Mouse (Mus musculus) embryonic facial prominence, embryonic 11.5 days (tissue): ENCODE data around the gene Smurf1. TPM values are rescaled to one million over a fixed set of nuclear protein-coding genes. Genes with fewer than 3 reads are reported as not detected.

Experiments
- ATAC-seq: fragments of 200-750 bp; cut with Nextera tagmentation; replicated peaks from 2 replicates; pipeline ENCODE4 v1.8.0; 2017; ENCODE audit warnings: low read depth; ENCODE audit not compliant: insufficient number of reproducible peaks, low FRiP score, low TSS enrichment
- DNase-seq: peaks from one replicate; pipeline ENCODE4 v3.0.0-alpha.2; 2015; ENCODE audit warnings: low spot score
- H3K27ac ChIP-seq: fragments of 300-500 bp; sonication (generic); replicated peaks from 2 replicates; pipeline ENCODE4 v1.5.1; 2014; ENCODE audit warnings: mild to moderate bottlenecking, low read depth, low read length, control low read depth
- H3K27me3 ChIP-seq: fragments of 300-500 bp; sonication (generic); 2 replicates; pipeline ENCODE4 v1.6.1; 2014; ENCODE audit warnings: mild to moderate bottlenecking, low read length, moderate library complexity, mixed read lengths; ENCODE audit not compliant: control insufficient read depth, insufficient read depth
- H3K36me3 ChIP-seq: fragments of 300-500 bp; sonication (generic); replicated peaks from 2 replicates; pipeline ENCODE4 v1.6.1; 2014; ENCODE audit warnings: low read depth, mild to moderate bottlenecking, low read length, moderate library complexity, mixed read lengths; ENCODE audit not compliant: control insufficient read depth, insufficient read depth
- H3K4me1 ChIP-seq: fragments of 300-500 bp; sonication (generic); 2 replicates; pipeline ENCODE4 v1.6.1; 2014; ENCODE audit warnings: low read length, mixed read lengths; ENCODE audit not compliant: control insufficient read depth, insufficient read depth
- H3K4me2 ChIP-seq: fragments of 300-500 bp; sonication (generic); 2 replicates; pipeline ENCODE4 v1.6.1; 2014; ENCODE audit warnings: low read depth, mild to moderate bottlenecking, control low read depth, low read length, moderate library complexity
- H3K4me3 ChIP-seq: fragments of 300-500 bp; sonication (generic); 2 replicates; pipeline ENCODE4 v1.5.1; 2014; ENCODE audit warnings: low read depth, low read length, control low read depth
- H3K9ac ChIP-seq: fragments of 300-500 bp; sonication (generic); replicated peaks from 2 replicates; pipeline ENCODE4 v1.6.1; 2014; ENCODE audit warnings: mild to moderate bottlenecking, control low read depth, low read length
- H3K9me3 ChIP-seq: fragments of 300-500 bp; sonication (generic); replicated peaks from 2 replicates; pipeline ENCODE4 v1.6.1; 2016; ENCODE audit warnings: mild to moderate bottlenecking, low read length, inconsistent platforms, mixed read lengths; ENCODE audit not compliant: control insufficient read depth
- WGBS: fragments of 180-500 bp; shearing (Covaris S2); extraction: QIAGEN DNeasy Blood & Tissue Kit; methylation state at CpG from one replicate; pipeline ENCODE4 v1.1.7; 2014; 5-methylcytosine and 5-hydroxymethylcytosine counted together
- polyA plus RNA-seq: library from polyadenylated mRNA; unstranded; fragments of >200 nt; fragmentation: Nextera tagmentation; extraction: Ambion mirVana; gene quantifications from 2 replicates; pipeline ENCODE4 v1.2.1, GENCODE M21; 2014

The Smurf1 gene
- polyA plus RNA-seq, 1 experiment from 2014 or later, result 16.7 TPM

DNA sequence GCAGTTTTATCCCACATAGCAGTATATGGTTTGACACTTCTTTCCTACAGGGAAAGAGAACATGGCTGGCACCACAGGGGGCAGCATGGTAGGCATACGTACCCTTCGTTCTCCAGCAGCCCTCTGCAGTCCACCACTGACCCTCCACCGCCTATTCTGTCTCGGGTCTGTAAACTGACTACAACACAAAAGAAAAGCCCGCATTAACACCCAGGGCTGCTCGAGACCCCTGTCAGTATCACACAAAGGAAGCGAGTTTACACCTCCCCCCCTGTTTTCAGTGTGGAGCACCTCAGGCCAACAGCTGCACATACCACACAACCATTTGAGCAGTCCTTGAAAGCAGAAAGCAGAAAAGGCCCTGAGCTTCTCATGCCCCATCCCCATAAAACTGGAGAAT is 67.8 kb downstream of the Smurf1 start:
- H3K4me3 ChIP-seq, result no peak overlapping the region
- 39% methylated on average over 7 of the region's 7 CpGs for WGBS
- no peaks in the 10 kb centered on the region for H3K27me3 ChIP-seq
- H3K4me2 ChIP-seq, result no peak overlapping the region
- H3K9me3 ChIP-seq, result no peaks in the 10 kb centered on the region
- ATAC-seq, result no peak; the same call in 1 of the 2 replicates
- H3K9ac ChIP-seq, result no peak overlapping the region
- DNase-seq, result no peak
- no peaks in the 10 kb centered on the region for H3K4me1 ChIP-seq
- no peaks in the 10 kb centered on the region; the same call in none of the 2 replicates for H3K36me3 ChIP-seq
- no peak overlapping the region for H3K27ac ChIP-seq

DNA sequence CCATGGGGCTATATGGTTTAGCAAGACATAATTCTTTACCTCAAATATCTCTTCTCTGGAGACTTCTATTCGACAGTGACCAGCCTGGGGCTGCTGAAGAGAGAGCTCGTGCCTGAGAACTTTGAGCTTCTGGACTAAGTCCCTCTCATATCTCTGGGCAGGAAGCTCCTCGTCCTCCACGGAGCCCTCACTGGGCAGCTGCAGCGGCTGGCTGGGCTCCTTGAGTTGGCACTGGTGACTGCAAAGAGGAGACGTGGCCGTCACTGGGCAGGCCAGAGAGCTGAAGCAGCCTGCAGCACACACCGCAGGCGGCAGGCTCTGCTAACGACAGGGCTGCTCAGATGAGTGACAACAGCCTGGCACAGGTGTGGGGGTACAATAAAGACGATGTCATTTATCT is 74.4 kb downstream of the Smurf1 start:
- Histone ChIP-seq H3K27me3 (no peaks in the 10 kb centered on the region), H3K4me2 (no peak overlapping the region), H3K4me1 (no peaks in the 10 kb centered on the region), H3K9ac (no peak overlapping the region), H3K36me3 (peaks cover 11% of the 10 kb centered on the region), H3K4me3 (no peak overlapping the region), H3K27ac (no peak overlapping the region), H3K9me3 (no peaks in the 10 kb centered on the region)
- DNase-seq, result no peak
- ATAC-seq, result no peak
- 89% methylated on average over 11 of the region's 11 CpGs for WGBS

DNA sequence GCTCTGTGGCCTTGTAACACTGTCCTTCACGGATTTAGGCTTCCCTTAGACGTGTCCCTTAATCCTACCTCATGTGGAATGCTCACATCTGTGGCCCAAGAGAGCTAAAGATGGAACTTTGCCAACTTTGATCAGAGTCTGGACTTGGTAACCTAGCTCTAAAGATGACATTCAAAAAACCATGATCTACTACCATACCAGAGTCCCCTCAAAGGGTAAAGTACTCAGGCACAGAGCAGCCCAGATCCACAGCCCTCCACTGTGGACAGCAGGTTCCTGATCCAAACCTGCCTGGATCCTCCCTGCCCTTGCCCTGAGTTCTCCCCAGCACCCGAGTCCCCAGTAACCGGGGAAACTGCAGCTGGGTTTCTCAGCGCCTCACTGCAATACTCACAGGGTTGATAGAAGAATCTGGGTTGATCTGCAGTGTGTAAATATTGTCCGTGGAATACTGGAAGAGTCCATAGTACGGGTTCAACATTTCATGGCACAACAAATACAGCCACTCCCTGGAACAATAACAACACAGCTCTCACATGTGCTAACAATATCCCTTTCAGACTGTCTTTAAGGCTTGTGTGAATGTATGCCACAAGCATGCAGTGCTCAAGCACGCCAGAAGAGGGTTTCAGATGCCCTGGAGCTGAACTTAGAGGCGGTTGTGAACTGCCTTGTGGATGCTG is 79.5 kb downstream of the Smurf1 start:
- no peak for ATAC-seq

DNA sequence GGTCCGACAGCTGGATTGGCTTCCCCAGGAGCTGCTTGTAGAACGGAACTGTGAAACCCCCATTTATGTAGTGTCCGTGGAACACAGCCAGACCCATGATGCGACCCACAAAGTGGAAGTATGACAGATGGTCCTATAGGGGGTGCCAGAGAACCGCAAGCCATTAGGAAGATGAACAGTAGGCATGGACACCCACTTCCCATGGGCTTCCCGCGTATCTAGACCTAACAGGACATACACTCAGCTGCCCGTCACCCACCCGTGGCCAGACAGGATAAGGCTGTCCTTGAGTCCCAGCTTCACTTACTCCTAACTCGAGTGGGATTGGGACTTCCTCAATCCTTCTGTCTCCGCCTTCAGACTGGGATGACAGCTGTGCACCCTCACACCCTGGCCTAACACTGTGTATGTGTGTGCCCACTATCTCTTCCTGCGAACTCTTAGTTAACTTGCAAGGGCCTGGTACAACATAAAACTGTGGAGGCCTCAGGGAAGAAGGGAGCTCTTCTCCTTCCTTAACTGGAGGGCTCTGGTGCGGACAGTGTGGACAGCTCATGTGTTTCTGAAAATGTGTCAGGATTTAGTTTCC is 80.9 kb downstream of the Smurf1 start:
- Histone ChIP-seq H3K36me3 (peaks cover 20% of the 10 kb centered on the region), H3K4me1 (no peaks in the 10 kb centered on the region), H3K4me2 (no peak overlapping the region), H3K4me3 (no peak overlapping the region), H3K27me3 (no peaks in the 10 kb centered on the region), H3K27ac (no peak overlapping the region), H3K9ac (no peak overlapping the region), H3K9me3 (no peaks in the 10 kb centered on the region)
- 84% methylated on average over 13 of the region's 13 CpGs for whole genome bisulfite sequencing
- DNase-seq (no peak), ATAC-seq (no peak)

More for the DNA sequence above, 79.5 kb downstream of the Smurf1 start:
- H3K4me3 ChIP-seq, result no peak overlapping the region
- no peak overlapping the region for H3K9ac ChIP-seq
- H3K4me2 ChIP-seq, result no peak overlapping the region
- H3K27ac ChIP-seq, result no peak overlapping the region
- no peaks in the 10 kb centered on the region for H3K27me3 ChIP-seq
- no peaks in the 10 kb centered on the region for H3K9me3 ChIP-seq
- H3K4me1 ChIP-seq, result no peaks in the 10 kb centered on the region
- no peak for DNase-seq
- H3K36me3 ChIP-seq, result peaks cover 20% of the 10 kb centered on the region
- 88% methylated on average over 9 of the region's 9 CpGs for WGBS

DNA sequence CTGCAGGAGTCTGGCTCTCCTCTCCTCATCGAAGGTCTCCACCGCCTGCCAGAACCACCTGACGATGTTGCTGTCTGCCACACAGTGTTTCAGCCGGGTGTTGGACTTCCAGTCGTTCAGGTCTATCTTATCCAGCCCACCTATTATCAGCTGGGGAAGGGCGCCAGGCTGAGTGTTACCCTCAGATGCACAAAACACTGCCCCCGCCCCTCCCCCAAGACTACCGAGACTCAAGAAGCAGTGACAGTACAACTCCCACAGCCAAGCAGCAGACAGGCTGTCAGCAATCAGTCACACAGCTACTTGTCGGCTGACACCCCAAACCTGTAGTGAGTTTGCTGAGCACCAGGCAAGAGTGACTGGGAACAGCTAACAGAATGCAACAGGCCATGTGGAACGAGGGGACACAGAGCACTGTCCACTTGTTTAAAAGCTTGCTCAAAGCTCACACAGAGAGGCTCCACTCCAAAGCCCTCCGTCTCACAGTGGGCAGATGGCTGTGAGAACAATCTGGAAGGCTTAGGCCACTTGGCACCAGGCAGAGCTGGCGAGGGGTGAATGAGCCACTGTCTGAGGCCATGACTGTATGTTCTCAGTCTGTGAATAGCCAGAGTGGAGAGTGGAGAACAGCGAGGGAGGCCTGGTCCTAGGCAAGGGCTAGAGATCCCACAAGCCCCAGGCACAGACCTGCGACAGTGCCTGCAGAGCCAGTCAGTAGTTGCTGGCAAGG is 83.8 kb downstream of the Smurf1 start:
- 90% methylated on average over 14 of the region's 14 CpGs for WGBS
- Histone ChIP-seq H3K9ac (no peak overlapping the region), H3K27me3 (no peaks in the 10 kb centered on the region), H3K27ac (no peak overlapping the region), H3K4me2 (no peak overlapping the region), H3K9me3 (no peaks in the 10 kb centered on the region), H3K36me3 (peaks cover 10% of the 10 kb centered on the region), H3K4me1 (no peaks in the 10 kb centered on the region), H3K4me3 (no peak overlapping the region)
- ATAC-seq (no peak), DNase-seq (no peak)

DNA sequence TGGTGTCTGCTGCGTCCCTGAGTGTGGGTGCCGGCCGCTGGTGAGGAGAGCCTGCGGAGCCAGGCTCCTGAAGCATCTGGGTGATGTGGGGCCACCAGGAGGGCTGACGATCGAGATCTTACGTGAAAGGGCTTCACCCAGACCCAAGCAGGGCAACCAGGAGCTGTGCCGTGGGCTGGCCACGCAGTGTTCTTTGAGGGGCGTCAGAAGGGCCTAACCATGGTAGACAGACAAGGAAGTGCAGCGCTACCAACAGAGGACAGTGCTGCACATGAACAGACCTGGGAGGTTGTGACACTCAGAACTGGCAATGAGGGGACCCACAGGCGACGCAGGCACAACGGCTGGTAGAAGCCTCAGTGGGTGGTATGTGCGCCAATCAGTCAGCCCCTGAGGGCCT is 88.6 kb downstream of the Smurf1 start:
- Histone ChIP-seq H3K9me3 (no peaks in the 10 kb centered on the region), H3K36me3 (peaks cover 8% of the 10 kb centered on the region), H3K4me3 (no peak overlapping the region), H3K4me1 (no peaks in the 10 kb centered on the region), H3K27me3 (no peaks in the 10 kb centered on the region), H3K27ac (no peak overlapping the region), H3K4me2 (no peak overlapping the region), H3K9ac (no peak overlapping the region)
- no peak for DNase-seq
- WGBS, result 90% methylated on average over 15 of the region's 15 CpGs
- no peak for ATAC-seq

DNA sequence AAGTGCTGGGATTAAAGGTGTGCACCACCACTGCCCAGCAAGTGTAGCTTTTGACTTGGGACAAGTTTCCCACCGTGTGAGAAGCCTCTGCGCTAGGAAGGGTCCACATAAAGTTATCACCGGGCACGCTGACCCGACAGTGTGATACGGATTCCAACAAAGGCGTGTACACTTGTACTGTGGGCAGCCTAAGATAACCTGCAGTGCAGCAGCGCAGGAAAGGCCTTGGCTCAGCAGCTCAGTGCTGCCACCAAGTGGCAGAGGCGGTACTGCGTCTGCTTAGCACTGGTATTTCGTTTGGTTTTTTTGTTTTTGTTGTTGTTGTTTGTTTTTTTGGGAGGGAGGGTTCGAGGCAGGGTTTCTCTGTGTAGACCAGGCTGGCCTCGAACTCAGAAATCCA is 89.8 kb downstream of the Smurf1 start:
- no peak overlapping the region for H3K4me3 ChIP-seq
- WGBS, result 20% methylated on average over 13 of the region's 13 CpGs
- ATAC-seq (no peak), DNase-seq (peak; percentile 80)
- H3K4me1 ChIP-seq, result no peaks in the 10 kb centered on the region
- H3K9me3 ChIP-seq, result no peaks in the 10 kb centered on the region
- no peaks in the 10 kb centered on the region; the same call in none of the 2 replicates for H3K36me3 ChIP-seq
- no peak overlapping the region for H3K27ac ChIP-seq
- no peak overlapping the region for H3K9ac ChIP-seq
- H3K4me2 ChIP-seq, result no peak overlapping the region
- no peaks in the 10 kb centered on the region for H3K27me3 ChIP-seq

DNA sequence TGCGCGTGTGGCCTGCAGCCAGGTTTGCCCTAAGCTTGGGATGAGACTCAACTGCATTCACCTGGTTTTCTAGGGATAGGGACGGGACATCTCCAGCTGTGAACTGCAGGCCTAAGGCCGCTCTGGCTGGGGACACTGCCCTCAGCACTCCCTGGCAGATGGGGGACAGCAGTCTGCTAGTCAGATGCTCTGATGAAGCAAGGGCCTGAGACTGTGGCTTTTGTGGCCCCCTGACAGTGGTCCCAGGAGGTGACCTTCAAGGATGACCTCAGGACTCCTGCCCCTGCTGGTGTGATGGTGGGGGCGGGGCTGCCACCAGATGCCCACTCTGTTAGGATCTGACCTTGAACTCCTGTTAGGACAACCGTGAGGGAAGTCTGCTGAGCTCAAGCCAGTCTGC is 90.4 kb downstream of the Smurf1 start:
- H3K4me1 ChIP-seq, result no peaks in the 10 kb centered on the region
- WGBS, result 73% methylated on average over 6 of the region's 6 CpGs
- H3K27ac ChIP-seq, result no peak overlapping the region
- no peak for ATAC-seq
- no peak overlapping the region for H3K9ac ChIP-seq
- DNase-seq, result no peak
- H3K9me3 ChIP-seq, result no peaks in the 10 kb centered on the region
- no peaks in the 10 kb centered on the region; the same call in none of the 2 replicates for H3K36me3 ChIP-seq
- H3K4me3 ChIP-seq, result no peak overlapping the region
- no peak overlapping the region for H3K4me2 ChIP-seq
- no peaks in the 10 kb centered on the region for H3K27me3 ChIP-seq
